Mouse (Mus musculus) large intestine, adult 2 months (tissue): ENCODE measurements around the gene Rad9a. TPM values are rescaled to one million over a fixed set of nuclear protein-coding genes. Genes with fewer than 3 reads are reported as not detected.
"Not testable (repeated sequence)": the region's sequence is repeated elsewhere in the genome, so short reads cannot be mapped to it uniquely, and the experiment has no call there.

Experiments used
- DNase-seq: peaks from one replicate; pipeline ENCODE4 v3.0.0-alpha.2; 2012; ENCODE audit warnings: low read depth, low spot score
- WGBS: fragments of 180-500 bp; shearing (Covaris S2); methylation state at CpG from one replicate; pipeline ENCODE4 v1.1.7; 2018; 5-methylcytosine and 5-hydroxymethylcytosine counted together
- polyA plus RNA-seq: library from polyadenylated mRNA; depleted of rRNA; stranded (reverse); fragments of >200 nt; gene quantifications from 2 replicates; pipeline ENCODE4 v1.2.3, GENCODE M21; 2012; rRNA removed

Rad9a gene
- polyA plus RNA-seq: 25.5 and 26.9 TPM in 2 replicates

GRCm38 (mm10) chr19:4201291-4201909 lies at the start of gene Rad9a:
Gene Rad9a, minus strand, starts transcription at chr19:4201662.
- WGBS: under 1% methylated on average over 34 of the region's 34 CpGs

GRCm38 (mm10) chr19:4248683-4249082 lies 47.2 kb upstream of the Rad9a start:
- DNase-seq: not testable (repeated sequence)
- 25% methylated on average over 1 of the region's 1 CpGs for WGBS

More at GRCm38 (mm10) chr19:4201291-4201909, at the start of gene Rad9a:
- DNase-seq: peak; percentile 95

GRCm38 (mm10) chr19:4247010-4247409 lies 45.5 kb upstream of the Rad9a start:
- no peak for DNase-seq
- WGBS: 52% methylated on average over 1 of the region's 1 CpGs

GRCm38 (mm10) chr19:4244775-4245174 lies 43.3 kb upstream of the Rad9a start:
- 82% methylated on average over 6 of the region's 6 CpGs for WGBS
- no peak for DNase-seq

- WGBS: 51% methylated on average over 3 of the region's 3 CpGs
- DNase-seq: no peak
Measured at GRCm38 (mm10) chr19:4242416-4242815, 41.0 kb upstream of the Rad9a start.

- no peak for DNase-seq
- WGBS: 67% methylated on average over 8 of the region's 8 CpGs
Measured at GRCm38 (mm10) chr19:4240247-4240668, 38.8 kb upstream of the Rad9a start.

- 58% methylated on average over 4 of the region's 4 CpGs for WGBS
- DNase-seq: no peak
Measured at GRCm38 (mm10) chr19:4234548-4234947, 33.1 kb upstream of the Rad9a start.

GRCm38 (mm10) chr19:4232651-4233050 lies 31.2 kb upstream of the Rad9a start:
- 85% methylated on average over 7 of the region's 7 CpGs for WGBS
- no peak for DNase-seq

GRCm38 (mm10) chr19:4232186-4232572 lies 30.7 kb upstream of the Rad9a start:
- 0% methylated on average over 2 of the region's 2 CpGs for WGBS
- DNase-seq: no peak

- WGBS: 11% methylated on average over 26 of the region's 26 CpGs
- DNase-seq: peak; percentile 70
Measured at GRCm38 (mm10) chr19:4231253-4232185, 30.1 kb upstream of the Rad9a start, which contains the start of gene Pold4. Gene Pold4, plus strand, starts transcription at chr19:4231899.

GRCm38 (mm10) chr19:4230415-4230814 lies 29.0 kb upstream of the Rad9a start:
- DNase-seq: no peak
- 66% methylated on average over 8 of the region's 8 CpGs for WGBS

- no peak for DNase-seq
- 47% methylated on average over 9 of the region's 9 CpGs for WGBS
Measured at GRCm38 (mm10) chr19:4229451-4230076, 28.1 kb upstream of the Rad9a start.

GRCm38 (mm10) chr19:4228891-4229290 lies 27.4 kb upstream of the Rad9a start:
- 61% methylated on average over 4 of the region's 4 CpGs for WGBS
- DNase-seq: no peak

- DNase-seq: peak; percentile 58
- WGBS: 26% methylated on average over 8 of the region's 8 CpGs
Measured at GRCm38 (mm10) chr19:4227894-4228678, 26.6 kb upstream of the Rad9a start.

- 74% methylated on average over 5 of the region's 5 CpGs for WGBS
- DNase-seq: no peak
Measured at GRCm38 (mm10) chr19:4227446-4227845, 26.0 kb upstream of the Rad9a start.

- WGBS: 77% methylated on average over 7 of the region's 7 CpGs
- DNase-seq: no peak
Measured at GRCm38 (mm10) chr19:4226779-4227178, 25.3 kb upstream of the Rad9a start.

GRCm38 (mm10) chr19:4222165-4222564 lies 20.7 kb upstream of the Rad9a start:
- no peak for DNase-seq
- 75% methylated on average over 11 of the region's 11 CpGs for WGBS

GRCm38 (mm10) chr19:4220957-4221743 lies 19.7 kb upstream of the Rad9a start:
- DNase-seq: no peak
- WGBS: 29% methylated on average over 14 of the region's 14 CpGs

- WGBS: 34% methylated on average over 4 of the region's 4 CpGs
- DNase-seq: no peak
Measured at GRCm38 (mm10) chr19:4220416-4220815, 19.0 kb upstream of the Rad9a start.
